Mouse (Mus musculus): ENCODE measurements around the gene Nup210. TPM values are rescaled to one million over a fixed set of nuclear protein-coding genes. Genes with fewer than 3 reads are reported as not detected.

Gene Nup210
- polyA plus RNA-seq, 1 experiment from 2014 or later = 7.1 TPM

Other genes with a start within 250 kb of the Nup210 start
- gene Iqsec1, start 128.1 kb downstream of the Nup210 start, polyA plus RNA-seq (2014; fragmentation: Nextera tagmentation; extraction: Ambion mirVana) = 24.1 and 28.6 TPM in 2 replicates
- 11.4 and 12.7 TPM in 2 replicates for gene Hdac11, start 39.8 kb upstream of the Nup210 start, polyA plus RNA-seq (2014; fragmentation: Nextera tagmentation; extraction: Ambion mirVana)
- 127 and 144 TPM in 2 replicates for gene Fbln2, start 95.6 kb upstream of the Nup210 start, polyA plus RNA-seq (2014; fragmentation: Nextera tagmentation; extraction: Ambion mirVana)

All from heart, embryonic 14.5 days (tissue).